Comparison of ENCODE assay signal across 16 mouse cellular contexts in genomic region chr10:41575451-41576327, GRCm38 (mm10). TPM values are rescaled to one million over a fixed set of nuclear protein-coding genes. Genes with fewer than 3 reads are reported as not detected.
DNase-seq lines count a peak whose midpoint lies in the region; ATAC-seq and TF ChIP-seq lines count a peak whose summit lies in the region.
"Had no signal": no experiment of that assay in that cellular context is flagged by ENCODE, and none has a peak within 500 bp of the region (broad histone marks: within the 10 kb centered on the region; RNA-seq: fewer than 3 reads in every experiment).

No protein-coding gene starts in this region.

- no peaks in the 10 kb centered on the region for H3K79me2 ChIP-seq in liver, adult 2 months (ENCODE audit: control insufficient read depth, insufficient read depth, low read length)

- H3K4me1 ChIP-seq in liver, adult 2 months (ENCODE audit: control insufficient read depth, insufficient read depth, low read length): peaks cover 21% of the 10 kb centered on the region
- H3K4me1 ChIP-seq in kidney, postnatal 0 days (replicated peaks; ENCODE audit: insufficient read depth, low read length): no peaks in the 10 kb centered on the region; the same call in 1 of the 2 replicates
- H3K4me1 ChIP-seq: neural tube, embryonic 13.5 days had no signal

- TF ChIP-seq CTCF in gastrocnemius, adult 2 months (IDR thresholded peaks at IDR 0.05): no peak
- no peak for TF ChIP-seq CTCF in liver, adult 2 months (IDR thresholded peaks at IDR 0.05; ENCODE audit: low read depth, low read length)
- TF ChIP-seq CTCF in kidney, postnatal 0 days (IDR thresholded peaks at IDR 0.05; ENCODE audit: low read depth): no peak

- 32% methylated on average over 8 of the region's 8 CpGs for WGBS in liver, adult 2 months
- WGBS in kidney, postnatal 0 days: 47% methylated on average over 8 of the region's 8 CpGs

- no peak overlapping the region for H3K4me2 ChIP-seq in kidney, postnatal 0 days (ENCODE audit: low read length)
- H3K4me2 ChIP-seq: hindbrain, embryonic 13.5 days; lung, embryonic 15.5 days; neural tube, embryonic 13.5 days; stomach, embryonic 15.5 days had no signal

- no peaks in the 10 kb centered on the region for H3K27me3 ChIP-seq in liver, adult 2 months (ENCODE audit: control insufficient read depth, insufficient read depth, low read length)
- no peaks in the 10 kb centered on the region for H3K27me3 ChIP-seq in kidney, postnatal 0 days (ENCODE audit: insufficient read depth, low read length)
- H3K27me3 ChIP-seq: hindbrain, embryonic 13.5 days; lung, embryonic 15.5 days; neural tube, embryonic 13.5 days; stomach, embryonic 15.5 days had no signal

- TF ChIP-seq POLR2A in liver, adult 2 months (IDR thresholded peaks at IDR 0.05; ENCODE audit: extremely low read depth, insufficient read depth, low read length): no peak

- H3K4me3 ChIP-seq in gastrocnemius, adult 2 months: no peak overlapping the region
- no peak overlapping the region for H3K4me3 ChIP-seq in liver, adult 2 months (ENCODE audit: insufficient read depth, low read depth, low read length)
- no peak overlapping the region for H3K4me3 ChIP-seq in kidney, postnatal 0 days (replicated peaks; ENCODE audit: low read depth, low read length)
- H3K4me3 ChIP-seq: hindbrain, embryonic 13.5 days; lung, embryonic 15.5 days; megakaryocyte, embryonic 14.5 days; neural tube, embryonic 13.5 days; stomach, embryonic 15.5 days had no signal

- H3K9me3 ChIP-seq in kidney, postnatal 0 days (replicated peaks; ENCODE audit: low read length): no peaks in the 10 kb centered on the region
- H3K9me3 ChIP-seq: hindbrain, embryonic 13.5 days; lung, embryonic 15.5 days; megakaryocyte, embryonic 14.5 days; neural tube, embryonic 13.5 days; stomach, embryonic 15.5 days had no signal

- H3K36me3 ChIP-seq in liver, adult 2 months (ENCODE audit: control insufficient read depth, insufficient read depth, low read length): no peaks in the 10 kb centered on the region
- no peaks in the 10 kb centered on the region for H3K36me3 ChIP-seq in kidney, postnatal 0 days (ENCODE audit: insufficient read depth, low read length)
- H3K36me3 ChIP-seq: hindbrain, embryonic 13.5 days; lung, embryonic 15.5 days; neural tube, embryonic 13.5 days; stomach, embryonic 15.5 days had no signal

- DNase-seq in gastrocnemius, adult 2 months: peak; percentile 62
- DNase-seq in gastrocnemius, postnatal 36 days: no peak
- DNase-seq in liver, adult 2 months (ENCODE audit: extremely low read depth, low read depth, low spot score): peak; percentile 69
- no peak for DNase-seq in liver
- DNase-seq in kidney, postnatal 0 days (ENCODE audit: low spot score): no peak
- peak; percentile 71 for DNase-seq in thymus, postnatal 0 days (ENCODE audit: low spot score)
- no peak for DNase-seq in layer of hippocampus, adult 9-10 months (ENCODE audit: low spot score)
- DNase-seq: cerebellum, postnatal 36 days; heart, adult 18-20 months had no signal

- H3K9ac ChIP-seq in liver, adult 2 months (ENCODE audit: low read depth, low read length): no peak overlapping the region
- no peak overlapping the region for H3K9ac ChIP-seq in kidney, postnatal 0 days (ENCODE audit: low read depth, low read length)
- H3K9ac ChIP-seq: hindbrain, embryonic 13.5 days; lung, embryonic 15.5 days; neural tube, embryonic 13.5 days; stomach, embryonic 15.5 days had no signal

- peak; percentile 73; the same call in 1 of the 2 replicates for ATAC-seq in kidney, postnatal 0 days (replicated peaks; ENCODE audit: low FRiP score, low read depth)
- ATAC-seq in erythroblast, adult 5-6 weeks (replicated peaks; ENCODE audit: low FRiP score, poor library complexity, severe bottlenecking): no peak
- ATAC-seq: intestine, embryonic 16.5 days had no signal

- intact Hi-C loops in gastrocnemius, adult 2 months (cut with DNase I): no loop called here
- intact Hi-C loops in gastrocnemius, postnatal 36 days (cut with DNase I): no loop called here

- H3K27ac ChIP-seq in gastrocnemius, adult 2 months: peak overlapping the region; percentile 77
- H3K27ac ChIP-seq in liver, adult 2 months (replicated peaks; ENCODE audit: insufficient read depth, low read depth, low read length): peak overlapping the region; percentile 63
- no peak overlapping the region for H3K27ac ChIP-seq in kidney, postnatal 0 days
- H3K27ac ChIP-seq: hindbrain, embryonic 13.5 days; lung, embryonic 15.5 days; neural tube, embryonic 13.5 days; stomach, embryonic 15.5 days had no signal

RNA-seq across cellular contexts. Expression of gene Cd164, which starts 56.5 kb away (rescaled TPM):
- total RNA-seq in gastrocnemius, adult 2 months (2021): 100 to 1,000 TPM; 133 to 157 TPM
- total RNA-seq in gastrocnemius, postnatal 36 days (2021): 100 to 1,000 TPM; 122 to 130 TPM
- total RNA-seq in liver, adult 2 months (2014; rRNA removed): 139 and 155 TPM in 2 replicates
- polyA plus RNA-seq in liver, adult 2 months (2012; rRNA removed): 161 and 182 TPM in 2 replicates
- polyA plus RNA-seq in kidney, postnatal 0 days (2015; fragmentation: Nextera tagmentation; extraction: Ambion mirVana): 184 and 193 TPM in 2 replicates
- 259 TPM in 2 replicates for polyA plus RNA-seq in thymus, postnatal 0 days (2015; fragmentation: Nextera tagmentation; extraction: Ambion mirVana)
- 57.6 and 59.8 TPM in 2 replicates for total RNA-seq in erythroblast, adult 5-6 weeks (2015; ENCODE audit: low replicate concordance)
- 50.2 and 53.9 TPM in 2 replicates for total RNA-seq in erythroblast, adult 5-6 weeks (2017; ENCODE audit: low replicate concordance)

Comparison
In these comparisons a context has a peak if more than half of its experiments do, and no peak if none do; other contexts are left out.
1. DNase-seq: peak in gastrocnemius, adult 2 months (single experiment), liver, adult 2 months (single experiment) and thymus, postnatal 0 days (single experiment); none in gastrocnemius, postnatal 36 days (0 of 2), liver (single experiment), kidney, postnatal 0 days (single experiment) and layer of hippocampus, adult 9-10 months (single experiment).